Mouse (Mus musculus): ENCODE data around the gene Krtap28-10.

The Krtap28-10 gene

DNA sequence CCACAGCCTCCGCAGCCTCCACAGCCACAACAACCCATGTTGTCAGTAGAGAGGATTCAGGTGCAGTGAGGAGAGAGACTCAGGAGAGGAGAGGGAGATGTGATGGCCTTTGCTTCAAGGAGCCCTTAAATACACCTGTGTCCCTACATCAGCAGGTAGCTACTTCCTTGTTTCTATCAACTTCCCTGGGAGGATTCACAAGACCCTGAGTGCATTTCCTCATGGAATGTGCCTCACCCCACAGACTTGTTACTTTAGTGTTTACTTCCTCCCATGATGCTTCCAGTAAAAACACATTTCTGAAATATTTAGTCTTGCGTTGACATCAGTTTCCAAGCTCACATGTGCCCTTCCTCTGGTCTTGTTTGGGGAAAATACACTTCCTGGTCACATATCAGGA is at the start of gene Krtap28-10:
TSS of gene Krtap28-10 (minus strand) at position 101 of the 400 bp plus-strand sequence.
- in situ Hi-C loops (cut with MboI, MseI): no loop called here

DNA sequence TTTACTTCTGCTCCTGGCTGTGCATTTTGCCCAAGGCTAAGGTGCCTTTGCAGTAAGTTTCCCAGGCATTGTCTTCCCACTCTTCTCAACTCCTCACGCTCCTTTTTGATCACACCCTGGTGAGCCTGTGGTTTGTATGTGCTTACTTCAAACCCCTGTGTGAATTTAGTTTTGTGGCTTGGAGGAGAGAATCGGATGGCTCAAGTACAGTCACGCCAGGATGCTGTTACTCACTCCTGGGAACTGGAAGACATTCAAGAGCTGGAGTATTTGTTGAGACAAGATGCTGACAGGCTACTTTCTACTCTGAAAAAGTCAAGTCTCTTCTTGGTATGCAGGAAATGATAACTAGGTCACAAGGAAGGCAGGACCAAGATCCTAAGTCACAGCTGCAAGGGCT is 49.0 kb upstream of the Krtap28-10 start:
- in situ Hi-C loops (cut with MboI, MseI): no loop called here

DNA sequence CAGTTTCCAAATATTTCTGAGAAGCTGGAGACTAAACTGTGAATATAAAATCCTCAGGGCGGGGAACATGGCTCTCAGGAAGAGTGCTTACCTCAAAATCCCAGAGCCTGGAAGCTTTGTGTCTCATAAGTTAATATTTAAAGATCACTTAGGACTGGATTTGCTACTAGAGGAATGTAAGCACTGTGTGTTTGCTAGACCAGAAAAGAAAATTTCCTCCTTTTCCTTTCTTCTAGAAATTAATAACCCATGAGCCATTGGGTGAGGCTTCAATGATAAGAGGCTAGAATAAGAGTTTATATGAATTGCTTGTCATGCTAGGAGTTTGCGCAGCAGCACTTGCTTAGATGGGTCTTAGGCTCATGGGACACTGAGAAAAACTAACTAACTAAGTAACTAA is 42.5 kb upstream of the Krtap28-10 start:
- in situ Hi-C loops (cut with MboI, MseI): no loop called here

DNA sequence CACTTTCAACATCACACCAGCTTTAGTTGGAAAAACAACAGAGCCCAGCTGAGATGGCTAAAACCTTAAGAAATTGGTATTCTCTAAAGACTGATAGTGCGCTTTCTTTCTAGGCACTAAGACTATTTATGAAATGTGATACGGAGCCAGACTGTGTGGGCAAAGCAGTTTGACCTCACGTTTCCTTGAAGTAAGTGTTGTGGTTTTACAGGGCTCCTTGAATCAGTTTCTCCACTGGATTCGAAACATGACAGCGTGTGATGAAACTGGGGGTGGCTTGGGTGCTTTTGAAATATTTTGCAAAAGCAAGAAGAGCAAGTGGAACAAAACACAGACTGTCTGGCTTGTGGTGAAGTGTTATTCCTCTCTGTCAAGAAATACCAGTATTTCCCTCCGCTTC is 34.7 kb upstream of the Krtap28-10 start:
- in situ Hi-C loops (cut with MboI, MseI): no loop called here

DNA sequence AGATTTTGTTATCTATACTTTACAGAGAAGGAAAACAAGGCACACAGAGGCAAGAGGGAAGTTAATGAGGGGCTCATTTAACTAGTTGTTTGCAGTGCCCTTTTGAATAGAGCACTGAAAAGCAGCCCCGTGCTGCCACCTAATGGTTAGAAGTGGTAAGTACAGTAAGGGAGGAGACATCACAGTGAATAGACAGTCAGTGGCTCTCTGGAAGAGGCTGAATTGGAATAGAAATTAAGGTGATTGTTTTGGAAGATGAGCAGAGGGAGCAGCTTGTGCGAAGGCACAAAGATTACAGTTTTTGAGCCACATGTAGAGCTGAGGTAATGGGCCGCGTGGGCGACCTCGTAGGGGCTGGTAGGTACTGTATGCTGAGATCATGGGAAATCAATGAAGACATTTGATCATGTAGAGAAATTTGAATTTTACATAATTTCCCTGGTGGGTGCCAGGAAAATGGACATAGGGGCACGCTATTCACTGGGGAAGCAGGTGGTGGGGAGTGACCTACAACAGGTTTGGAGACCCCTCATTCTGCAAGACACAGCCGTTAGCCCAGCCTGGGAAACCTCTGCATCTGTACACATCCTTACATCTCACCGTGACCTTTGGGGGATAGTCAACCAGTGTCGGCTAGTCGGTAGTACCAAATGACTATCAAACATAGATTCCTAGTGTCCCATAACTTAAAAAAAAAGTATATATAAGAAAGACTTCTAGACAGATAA is 34.1 kb upstream of the Krtap28-10 start:
- in situ Hi-C loops (cut with MboI, MseI): no loop called here

DNA sequence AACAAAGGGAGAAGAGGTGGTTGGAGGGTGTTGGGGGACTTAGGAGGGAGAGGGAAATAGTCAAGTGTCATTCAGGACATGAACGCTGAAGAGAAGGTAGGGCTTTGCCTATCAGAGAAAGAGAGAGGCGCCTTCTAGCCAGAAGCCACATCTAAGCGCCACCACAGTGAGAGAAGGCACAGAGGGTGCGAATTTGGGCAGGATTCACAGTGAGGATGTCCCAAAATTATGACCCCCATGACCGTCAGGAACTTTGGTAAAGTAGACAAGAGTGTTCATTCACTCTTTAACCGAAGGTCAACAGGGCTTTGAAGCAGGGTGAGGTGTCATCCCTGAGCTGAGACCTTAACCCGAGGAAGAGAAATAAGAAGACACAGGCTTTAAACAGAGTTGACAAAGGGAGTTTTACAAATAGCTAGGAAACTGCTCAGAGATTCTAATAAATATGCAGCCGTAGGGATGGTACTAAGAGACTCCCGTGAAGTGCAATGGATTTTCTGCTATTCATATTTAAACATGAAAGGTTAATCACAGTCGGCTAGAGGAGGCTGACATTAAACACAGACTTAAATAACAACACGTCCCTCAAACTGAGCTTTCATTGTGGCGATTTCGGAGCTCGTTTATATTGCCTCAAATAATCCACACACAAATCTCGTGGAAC is 33.4 kb upstream of the Krtap28-10 start:
- in situ Hi-C loops (cut with MboI, MseI): no loop called here

DNA sequence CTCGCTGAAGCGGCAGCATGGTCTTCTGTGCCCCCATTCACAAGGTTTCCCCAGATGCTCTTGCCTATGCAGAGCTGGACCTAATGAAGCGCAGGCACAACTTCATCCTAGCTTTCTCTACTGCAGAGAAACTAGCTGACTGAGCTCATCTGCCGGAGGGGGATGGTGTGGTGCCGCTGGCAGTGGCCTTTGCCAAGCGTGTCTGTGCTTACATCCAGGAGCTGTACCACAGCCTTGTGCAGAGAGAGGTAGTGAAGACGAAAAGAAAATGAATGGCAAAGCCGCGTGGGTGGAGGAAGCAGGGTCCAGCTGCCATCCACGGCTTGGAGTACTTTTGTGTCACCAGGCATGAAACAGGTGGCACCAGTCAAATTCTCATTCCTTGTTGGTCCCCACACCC is 24.9 kb upstream of the Krtap28-10 start:
- in situ Hi-C loops (cut with MboI, MseI): loop anchor here (5.0 kb wide), 1 partner anchor 650 kb away; no protein-coding TSS in a partner anchor

DNA sequence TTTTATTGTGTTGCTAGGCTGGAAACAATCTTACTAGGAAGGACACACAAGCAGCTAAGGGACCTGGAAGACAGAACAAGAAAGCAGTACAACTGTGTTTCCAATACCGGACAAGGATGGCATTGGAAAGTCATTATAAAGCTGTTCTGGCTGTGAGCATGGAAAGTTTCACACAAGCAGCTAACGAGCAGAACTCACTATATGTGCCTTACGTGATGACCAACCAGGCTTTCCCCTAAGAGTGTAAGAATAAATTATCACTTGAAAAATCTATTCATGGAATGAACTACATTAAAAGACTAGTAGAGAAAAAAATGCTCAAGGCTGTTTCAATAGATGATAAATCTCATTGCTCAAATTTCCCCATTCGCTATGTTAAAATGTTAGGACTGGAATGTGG is 24.3 kb upstream of the Krtap28-10 start:
- in situ Hi-C loops (cut with MboI, MseI): loop anchor here (5.0 kb wide), 1 partner anchor 651 kb away; no protein-coding TSS in a partner anchor

DNA sequence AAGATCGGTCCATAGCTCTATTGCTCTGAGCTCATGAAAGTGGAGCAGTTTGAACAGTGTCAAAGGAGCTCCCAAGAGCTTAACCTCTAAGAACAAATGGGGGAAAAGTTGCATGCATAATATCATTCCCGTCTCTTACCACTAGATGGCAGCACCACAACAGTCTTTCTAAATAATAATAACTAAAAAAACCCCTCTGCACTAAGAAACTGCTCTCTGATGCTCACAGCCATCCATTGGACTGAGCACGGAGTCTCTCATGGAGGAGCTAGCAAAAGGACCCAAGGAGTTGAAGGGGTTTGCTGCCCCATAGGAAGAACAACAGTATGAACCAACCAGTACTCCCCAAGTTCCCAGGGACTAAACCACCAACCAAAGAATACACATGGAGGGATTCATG is 22.6 kb upstream of the Krtap28-10 start:
- in situ Hi-C loops (cut with MboI, MseI): loop anchor here (5.0 kb wide), 1 partner anchor 652 kb away; no protein-coding TSS in a partner anchor

DNA sequence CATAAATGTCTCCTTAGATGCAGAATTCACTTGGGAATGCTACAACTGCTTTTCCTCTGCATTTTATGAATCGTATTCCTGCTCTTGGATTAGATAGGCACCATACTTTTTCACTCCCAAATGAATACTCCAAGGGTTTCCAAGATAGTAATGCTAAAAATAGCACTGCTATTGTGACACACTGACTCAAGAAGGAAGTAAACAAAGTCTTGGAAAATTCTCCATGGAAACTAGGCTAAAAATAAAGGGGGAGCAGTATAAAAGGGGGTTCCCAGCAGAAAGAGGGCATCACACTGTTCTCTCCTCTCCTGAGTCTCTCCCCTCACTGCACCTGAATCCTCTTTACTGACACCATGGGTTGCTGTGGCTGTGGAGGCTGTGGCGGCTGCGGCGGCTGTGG is 18.4 kb upstream of the Krtap28-10 start, which contains the start of gene Krtap28-13:
TSS of gene Krtap28-13 (plus strand) at position 288 of the 400 bp plus-strand sequence.
- in situ Hi-C loops (cut with MboI, MseI): no loop called here

DNA sequence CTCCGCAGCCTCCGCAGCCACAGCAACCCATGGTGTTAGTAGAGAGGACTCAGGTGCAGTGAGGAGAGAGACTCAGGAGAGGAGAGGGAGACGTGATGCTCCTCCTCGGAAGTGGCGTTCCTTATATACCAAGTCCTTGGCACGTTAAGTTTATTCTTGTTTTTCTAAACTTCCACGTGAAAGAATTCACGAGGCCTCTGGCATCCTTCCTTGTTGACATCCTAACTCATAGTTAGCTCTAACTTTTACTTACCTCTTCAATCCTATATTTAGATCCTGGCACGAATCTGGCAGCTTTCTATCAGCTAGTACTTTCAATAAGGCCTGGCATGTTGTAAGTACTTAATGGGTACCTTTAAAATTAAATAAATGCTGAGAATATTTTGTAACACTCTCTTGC is 17.0 kb upstream of the Krtap28-10 start, which contains the start of gene A030005K14Rik:
TSS of gene A030005K14Rik (minus strand) at position 101 of the 400 bp plus-strand sequence.
- in situ Hi-C loops (cut with MboI, MseI): no loop called here

DNA sequence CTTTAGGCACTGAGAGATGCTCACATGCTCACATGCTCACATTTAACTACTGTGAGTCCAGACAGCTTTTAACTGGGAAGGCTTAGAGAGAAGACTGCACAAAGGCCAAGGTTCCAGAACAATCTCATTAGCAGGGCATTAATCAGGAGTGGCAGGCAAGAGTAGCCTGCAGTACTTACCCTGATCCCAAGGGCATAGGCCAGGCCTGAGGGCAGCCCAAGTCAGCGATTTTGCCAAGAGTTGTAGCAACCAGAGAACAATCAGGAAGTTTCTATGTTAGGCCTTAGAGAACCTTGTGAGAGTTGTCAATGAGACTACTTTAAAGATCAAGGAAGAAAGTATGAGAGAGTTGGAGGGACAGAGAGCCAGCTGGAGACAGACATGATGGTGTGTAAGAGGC is 16.2 kb upstream of the Krtap28-10 start:
- in situ Hi-C loops (cut with MboI, MseI): no loop called here

DNA sequence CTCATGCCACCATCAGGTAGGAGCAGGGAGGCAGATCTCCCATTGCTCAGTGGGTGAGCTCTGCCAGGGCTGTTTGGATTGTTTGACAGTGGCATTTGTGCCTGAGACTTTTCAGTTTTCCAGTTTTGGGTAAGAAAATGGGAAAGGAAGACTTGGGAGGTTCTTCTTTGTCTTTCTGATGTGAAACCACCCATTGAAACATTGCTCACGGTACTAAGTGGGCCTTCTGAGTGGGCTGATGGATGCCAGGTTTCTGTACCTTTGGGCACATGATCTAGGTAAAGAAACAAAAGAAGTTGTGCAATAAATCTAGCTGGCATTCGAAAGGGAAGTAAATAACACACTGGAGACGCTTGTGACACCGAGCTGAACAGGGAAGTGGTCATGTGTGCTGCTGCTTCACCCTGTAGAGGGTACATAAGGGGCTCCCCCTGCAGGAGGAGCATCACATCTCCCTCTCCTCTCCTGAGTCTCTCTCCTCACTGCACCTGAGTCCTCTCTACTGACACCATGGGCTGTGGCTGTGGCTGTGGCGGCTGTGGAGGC is 2.7 kb upstream of the Krtap28-10 start, which contains the start of gene Gm47969:
TSS of gene Gm47969 (plus strand) at position 51 of the 546 bp plus-strand sequence.
- in situ Hi-C loops (cut with MboI, MseI): no loop called here

DNA sequence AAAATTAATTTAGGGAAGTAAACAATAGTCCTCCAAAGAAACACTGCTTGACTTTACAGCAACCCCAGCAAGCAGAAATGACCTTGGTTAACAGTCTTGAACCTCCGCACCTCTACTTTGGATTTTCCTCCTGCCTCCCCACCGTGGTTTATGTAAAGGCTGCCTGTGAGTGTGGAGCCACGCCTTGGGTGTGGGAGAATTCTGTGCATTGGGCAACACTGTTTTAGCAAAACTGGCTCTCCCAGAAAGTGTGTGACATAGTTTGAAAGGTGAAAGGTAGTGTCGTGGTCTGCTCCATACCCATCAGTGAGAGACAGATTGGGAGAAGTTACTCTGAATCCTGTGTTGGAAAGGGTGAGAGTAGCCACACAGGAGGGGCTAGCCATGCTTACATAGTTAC is 3.2 kb downstream of the Krtap28-10 start:
- in situ Hi-C loops (cut with MboI, MseI): no loop called here

DNA sequence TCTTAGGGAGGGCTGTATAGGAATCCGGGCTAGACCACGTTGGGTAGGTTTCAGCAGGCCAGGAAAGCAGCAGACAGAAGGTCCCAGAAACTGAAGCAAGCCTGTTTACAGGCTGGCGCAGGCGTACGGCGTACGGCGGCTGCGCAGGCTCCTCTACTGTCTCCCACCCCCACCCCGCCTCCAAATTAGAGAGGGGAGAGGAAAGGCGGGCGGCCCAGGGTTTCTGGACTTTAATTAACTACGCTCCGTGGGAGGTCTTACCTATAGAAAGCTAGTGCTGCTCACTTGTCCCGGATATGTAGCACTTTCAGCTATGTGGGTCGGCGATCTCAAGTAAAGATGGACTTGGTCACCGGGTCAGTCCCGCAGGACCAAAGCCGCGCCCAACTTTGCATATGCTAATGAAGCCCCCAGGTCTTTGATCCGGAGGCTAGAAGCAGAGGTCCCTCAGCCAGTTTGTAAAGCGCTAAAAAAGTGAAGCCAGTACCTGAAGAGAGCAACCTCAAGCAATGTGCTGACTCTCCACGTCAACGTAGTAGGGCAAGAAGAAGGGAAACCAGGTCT is 4.1 kb downstream of the Krtap28-10 start, which contains the start of gene Slc19a3:
TSS of gene Slc19a3 (minus strand) at position 340 of the 564 bp plus-strand sequence.
- in situ Hi-C loops (cut with MboI, MseI): no loop called here

DNA sequence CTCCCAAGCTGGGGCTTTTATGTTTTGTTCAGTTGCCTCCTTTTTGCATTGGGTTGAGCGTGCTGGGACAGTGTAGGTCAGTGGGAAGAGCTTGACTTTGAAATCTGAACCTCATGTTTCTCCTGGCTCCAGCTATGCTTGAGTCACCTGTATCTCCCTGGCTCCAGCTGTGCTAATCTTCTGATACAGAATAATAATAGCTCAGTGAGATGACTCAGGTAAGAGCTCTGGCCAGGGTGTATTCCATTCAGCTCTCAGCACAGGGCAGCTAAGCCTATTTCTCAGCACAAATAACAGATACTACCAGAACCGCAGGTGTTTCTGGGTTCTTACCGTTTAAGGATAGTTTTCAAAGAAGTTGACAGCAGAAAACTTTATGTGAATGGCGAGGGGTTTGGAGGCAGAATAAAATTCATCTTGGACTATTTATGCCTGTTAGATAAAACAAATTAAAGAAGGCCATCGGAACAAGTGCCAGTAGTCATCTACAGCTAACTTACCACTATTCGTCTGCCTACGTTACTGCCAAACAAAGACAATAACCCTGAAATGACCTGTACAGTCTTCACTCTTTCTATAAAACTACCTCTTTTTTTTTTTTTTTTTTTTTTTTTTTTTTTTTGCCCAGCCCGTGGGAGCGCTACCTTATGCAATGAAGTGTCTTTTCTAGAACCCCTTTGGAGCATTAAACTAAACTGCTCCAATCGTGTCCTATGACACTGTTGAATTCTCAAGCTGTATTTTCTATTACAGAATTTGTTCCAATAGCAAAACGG is 5.2 kb downstream of the Krtap28-10 start:
- in situ Hi-C loops (cut with MboI, MseI): no loop called here

DNA sequence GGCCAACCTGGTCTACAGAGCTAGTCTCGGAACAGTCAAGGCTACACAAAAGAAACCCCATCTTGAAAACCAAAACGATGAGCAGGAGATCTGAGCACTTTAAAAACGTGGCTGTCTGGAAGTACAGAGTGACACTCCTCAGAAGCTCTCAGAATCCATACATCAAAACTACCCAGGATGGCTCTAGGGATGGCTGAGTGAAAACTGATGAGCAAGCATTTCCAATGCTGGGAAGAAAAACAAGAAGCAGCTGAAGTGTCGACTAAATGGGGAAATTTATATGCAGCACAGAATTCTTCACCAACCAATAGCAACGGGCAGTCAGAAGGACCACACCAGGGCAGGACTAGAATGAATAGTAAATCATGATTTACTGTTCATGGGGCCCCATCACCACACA is 7.8 kb downstream of the Krtap28-10 start:
- in situ Hi-C loops (cut with MboI, MseI): no loop called here

DNA sequence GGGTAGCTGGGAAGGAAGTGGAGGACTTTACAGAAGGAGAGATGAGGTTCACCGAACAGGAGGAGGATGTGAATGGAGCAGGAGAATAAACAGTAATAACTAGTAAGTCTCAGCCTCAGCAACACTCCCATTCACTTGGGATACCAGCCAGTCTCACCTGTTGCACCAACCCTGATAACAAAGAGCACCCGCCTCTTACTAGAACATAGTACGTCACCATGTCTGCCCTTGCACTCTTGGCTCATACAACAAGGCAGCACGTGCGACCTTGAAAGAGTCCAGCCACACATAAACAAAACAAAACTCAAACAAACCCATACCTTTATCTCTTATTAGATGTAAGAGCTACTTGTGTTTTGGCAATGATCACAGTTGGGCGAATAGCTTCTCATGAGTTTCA is 9.8 kb downstream of the Krtap28-10 start:
- in situ Hi-C loops (cut with MboI, MseI): no loop called here

DNA sequence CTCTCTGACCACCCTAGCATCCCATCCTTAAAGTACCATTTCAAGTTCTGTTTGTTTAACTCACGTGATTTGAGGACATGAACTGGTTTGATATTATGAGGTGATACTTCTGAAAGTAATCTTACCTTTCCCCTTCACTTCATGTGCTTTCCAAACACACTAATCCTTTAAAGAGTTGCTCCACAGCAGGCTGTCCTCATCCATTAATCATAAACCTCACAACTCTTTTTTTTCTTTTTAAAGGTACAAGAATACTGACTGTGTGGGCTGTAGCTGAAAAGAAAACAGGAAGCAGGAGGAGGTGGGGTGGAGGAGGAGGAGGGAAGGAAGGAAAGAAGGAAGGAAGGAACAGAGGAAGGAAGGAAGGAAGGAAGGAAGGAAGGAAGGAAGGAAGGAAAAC is 10.3 kb downstream of the Krtap28-10 start:
- in situ Hi-C loops (cut with MboI, MseI): no loop called here

DNA sequence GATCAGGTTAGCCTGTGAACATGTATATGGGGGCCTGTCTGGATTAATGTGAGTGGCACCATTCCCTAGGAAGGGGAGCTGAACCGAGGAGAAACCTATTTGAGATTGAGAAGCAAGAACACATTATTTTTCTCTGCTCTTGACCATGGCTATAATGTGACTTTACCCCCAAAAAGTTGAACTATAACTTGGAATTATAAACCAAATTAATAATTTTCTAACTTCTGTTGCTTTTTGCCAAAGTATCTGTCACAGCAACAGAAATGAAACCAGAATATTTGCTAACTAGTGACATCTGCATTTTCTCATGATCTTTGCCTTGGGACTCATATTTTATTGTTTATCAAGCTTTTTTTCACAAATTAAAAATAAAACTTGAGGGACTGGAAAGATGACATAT is 25.7 kb downstream of the Krtap28-10 start:
- in situ Hi-C loops (cut with MboI, MseI): no loop called here

DNA sequence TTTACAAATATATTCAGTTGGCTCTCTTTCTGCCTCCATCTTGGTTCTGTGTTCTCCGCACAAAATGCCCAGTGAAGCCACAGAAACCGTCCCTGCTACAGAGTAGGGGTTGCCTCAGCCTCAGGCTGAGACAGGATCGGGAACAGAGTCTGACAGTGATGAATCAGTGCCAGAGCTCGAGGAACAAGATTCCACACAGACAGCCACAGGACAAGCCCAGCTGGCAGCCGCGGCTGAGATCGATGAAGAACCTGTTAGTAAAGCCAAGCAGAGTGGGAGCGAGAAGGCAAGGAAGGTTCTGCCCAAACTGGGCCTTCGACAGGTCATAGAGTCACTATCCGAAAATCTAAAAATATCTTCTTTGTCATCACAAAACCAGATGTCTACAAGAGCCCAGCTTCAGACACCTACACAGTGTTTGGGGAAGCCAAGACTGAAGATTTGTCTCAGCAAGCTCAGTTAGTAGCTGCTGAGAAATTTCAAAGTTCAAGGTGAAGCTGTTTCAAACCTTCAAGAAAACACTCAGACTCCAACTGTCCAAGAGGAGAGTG is 26.9 kb downstream of the Krtap28-10 start:
- in situ Hi-C loops (cut with MboI, MseI): no loop called here
